Mouse (Mus musculus) embryonic facial prominence, embryonic 14.5 days (tissue): ENCODE measurements at regions not wholly inside any gene's neighbourhood (a gene's known extent, or its start where the extent isn't known, plus 50 kb on each side); places are given as distances from the start of the nearest gene placed in this dataset. TPM values are rescaled to one million over a fixed set of nuclear protein-coding genes. Genes with fewer than 3 reads are reported as not detected.
"Not testable (repeated sequence)": the region's sequence is repeated elsewhere in the genome, so short reads cannot be mapped to it uniquely, and the experiment has no call there.

Experiments
- ATAC-seq: fragments of 200-750 bp; cut with Nextera tagmentation; 2 replicates; pipeline ENCODE4 v1.8.0; 2017; ENCODE audit warnings: low read depth, moderate number of reproducible peaks, moderate TSS enrichment
- DNase-seq: peaks from one replicate; pipeline ENCODE4 v3.0.0-alpha.2; 2015; ENCODE audit warnings: low spot score
- H3K27ac ChIP-seq: fragments of 300-500 bp; sonication (generic); replicated peaks from 2 replicates; pipeline ENCODE4 v1.5.1; 2014; ENCODE audit warnings: low read depth, mild to moderate bottlenecking, low read length, moderate library complexity
- H3K27me3 ChIP-seq: fragments of 300-500 bp; sonication (generic); replicated peaks from 2 replicates; pipeline ENCODE4 v1.6.1; 2014; ENCODE audit warnings: low read length; ENCODE audit not compliant: control insufficient read depth, insufficient read depth
- H3K36me3 ChIP-seq: fragments of 300-500 bp; sonication (generic); 2 replicates; pipeline ENCODE4 v1.6.1; 2014; ENCODE audit warnings: low read length, mixed read lengths; ENCODE audit not compliant: control insufficient read depth, insufficient read depth
- H3K4me1 ChIP-seq: fragments of 300-500 bp; sonication (generic); 2 replicates; pipeline ENCODE4 v1.6.1; 2014; ENCODE audit warnings: antibody characterized with exemption, low read length; ENCODE audit not compliant: control insufficient read depth, insufficient read depth
- H3K4me2 ChIP-seq: fragments of 300-500 bp; sonication (generic); 2 replicates; pipeline ENCODE4 v1.6.1; 2014; ENCODE audit warnings: low read depth, mild to moderate bottlenecking, low read length, moderate library complexity, mixed read lengths
- H3K4me3 ChIP-seq: fragments of 300-500 bp; sonication (generic); 2 replicates; pipeline ENCODE4 v1.5.1; 2014; ENCODE audit warnings: low read depth, mild to moderate bottlenecking, low read length
- H3K9ac ChIP-seq: fragments of 300-500 bp; sonication (generic); 2 replicates; pipeline ENCODE4 v1.6.1; 2014; ENCODE audit warnings: low read depth, mild to moderate bottlenecking, low read length, moderate library complexity, mixed read lengths
- H3K9me3 ChIP-seq: fragments of 300-500 bp; sonication (generic); 2 replicates; pipeline ENCODE4 v1.6.1; 2016; ENCODE audit warnings: low read length; ENCODE audit not compliant: control insufficient read depth
- WGBS: fragments of 180-500 bp; shearing (Covaris S2); extraction: QIAGEN DNeasy Blood & Tissue Kit; methylation state at CpG from one replicate; pipeline ENCODE4 v1.1.7; 2014; 5-methylcytosine and 5-hydroxymethylcytosine counted together
- microRNA-seq: library from miRNA; unstranded; fragments of <30 nt; microRNA quantifications from one replicate; pipeline ENCODE4, GENCODE M21; 2016; ENCODE audit warnings: borderline number of aligned reads

DNA sequence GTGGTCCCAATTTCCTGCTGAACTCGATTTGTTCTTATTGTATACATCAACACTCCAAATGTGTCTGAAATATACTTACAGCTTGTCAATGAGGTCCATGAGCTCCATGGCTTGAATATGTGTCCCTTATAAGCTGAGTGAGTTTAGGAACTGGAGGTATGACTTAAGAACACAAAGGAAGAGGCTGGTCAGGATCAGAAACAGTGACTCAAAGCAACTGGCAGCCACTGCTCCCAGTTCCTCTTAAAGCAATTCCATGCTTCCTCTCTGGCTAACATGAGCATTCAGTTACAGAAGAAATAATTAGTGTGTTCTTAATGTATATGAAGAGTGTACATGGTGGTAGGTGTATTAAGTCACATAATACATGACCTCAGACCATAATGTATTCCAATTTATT lies 81.7 kb upstream of the Egfr start:
- ATAC-seq (no peak), DNase-seq (no peak)
- Histone ChIP-seq H3K27me3 (no peaks in the 10 kb centered on the region), H3K36me3 (no peaks in the 10 kb centered on the region), H3K4me2 (no peak overlapping the region), H3K9ac (no peak overlapping the region), H3K4me3 (no peak overlapping the region), H3K27ac (no peak overlapping the region), H3K9me3 (no peaks in the 10 kb centered on the region), H3K4me1 (no peaks in the 10 kb centered on the region)
- WGBS: 74% methylated on average over 1 of the region's 1 CpGs

DNA sequence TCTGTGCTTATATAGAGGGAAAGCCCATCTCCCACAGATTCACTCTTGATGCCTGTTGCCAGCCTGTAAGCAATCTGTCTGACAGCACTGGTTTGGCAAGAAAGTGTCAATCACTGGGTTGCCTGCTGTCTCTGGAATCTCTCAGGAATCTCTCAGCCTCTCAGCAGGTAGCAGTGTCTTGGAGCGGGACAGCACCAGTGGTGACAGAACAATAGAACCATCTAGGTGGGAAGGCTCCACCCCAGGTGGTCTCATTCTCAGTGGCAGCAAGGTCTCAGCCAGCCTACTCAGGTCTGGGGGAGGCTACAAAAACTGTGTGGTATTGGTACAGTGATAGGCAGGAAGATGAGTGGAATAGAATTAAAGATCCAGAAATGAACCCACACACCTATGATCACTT lies 76.1 kb upstream of the Egfr start:
- not testable (repeated sequence) for ATAC-seq, H3K4me2 ChIP-seq, H3K9ac ChIP-seq, DNase-seq, H3K9me3 ChIP-seq, H3K27ac ChIP-seq, H3K36me3 ChIP-seq, H3K27me3 ChIP-seq, H3K4me3 ChIP-seq, H3K4me1 ChIP-seq
- WGBS: 14% methylated on average over 1 of the region's 1 CpGs

DNA sequence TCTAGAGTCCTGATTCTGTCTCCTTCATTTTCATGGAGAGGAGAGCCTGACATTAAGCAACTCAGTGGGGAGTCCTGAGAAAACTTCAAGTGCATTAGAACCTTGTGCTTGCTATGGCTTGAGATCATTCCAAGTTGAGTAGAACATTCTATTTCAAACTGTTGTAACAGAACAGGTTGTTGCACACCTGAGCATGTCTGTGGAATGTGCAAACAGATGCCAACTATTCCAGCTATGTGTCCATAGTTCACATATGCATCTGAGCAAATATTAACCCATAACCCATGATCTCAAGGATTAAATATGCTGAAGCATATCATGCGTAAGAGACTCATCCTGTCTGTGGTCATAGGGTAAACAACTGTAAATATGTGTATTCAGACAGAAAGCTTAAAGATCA lies 68.5 kb upstream of the Egfr start:
- 77% methylated on average over 1 of the region's 1 CpGs for WGBS
- no peaks in the 10 kb centered on the region for H3K27me3 ChIP-seq
- H3K9ac ChIP-seq: no peak overlapping the region
- ATAC-seq (no peak), DNase-seq (peak; percentile 12)
- H3K4me3 ChIP-seq: no peak overlapping the region
- no peaks in the 10 kb centered on the region for H3K9me3 ChIP-seq
- H3K4me2 ChIP-seq: no peak overlapping the region
- no peak overlapping the region for H3K27ac ChIP-seq
- H3K4me1 ChIP-seq: no peaks in the 10 kb centered on the region
- no peaks in the 10 kb centered on the region for H3K36me3 ChIP-seq

DNA sequence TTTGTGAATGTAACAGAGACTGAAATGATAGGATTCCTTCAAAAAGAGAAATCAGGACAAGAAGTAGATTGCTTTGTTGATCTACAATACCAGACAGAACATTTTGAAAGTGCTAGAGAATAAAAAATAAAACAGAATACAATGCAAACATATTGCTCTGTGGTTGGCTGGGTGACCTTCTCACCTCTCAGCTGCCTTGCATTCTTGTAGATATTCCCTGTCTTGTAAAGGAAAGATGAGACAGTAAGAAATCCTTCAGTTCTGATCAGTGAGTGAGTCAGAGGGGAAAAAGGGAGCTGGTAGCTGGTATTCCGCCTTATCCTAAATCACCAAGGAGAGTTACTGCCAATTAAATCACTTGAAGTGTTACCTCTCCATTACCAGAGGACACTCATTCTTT lies 56.4 kb upstream of the Egfr start:
- no peaks in the 10 kb centered on the region for H3K9me3 ChIP-seq
- ATAC-seq: no peak

DNA sequence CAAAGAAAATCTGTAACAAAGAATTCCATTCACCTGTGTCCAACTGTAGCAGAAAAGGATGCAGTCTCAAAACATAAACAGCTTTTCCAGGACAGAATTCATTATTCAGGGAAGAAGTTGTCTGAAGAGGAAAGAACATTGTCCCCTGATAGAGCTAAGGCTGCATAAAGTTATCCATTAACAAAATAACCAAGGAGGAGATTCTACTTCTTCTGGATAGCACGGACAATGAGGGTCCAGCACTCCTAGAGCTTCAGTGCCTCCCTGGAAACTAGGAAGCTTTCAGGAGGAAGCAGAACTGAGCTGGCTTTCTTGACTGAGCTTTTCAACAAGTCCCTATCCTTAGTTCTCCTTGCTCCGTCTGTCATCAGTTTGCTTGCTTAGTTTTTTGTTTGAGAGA lies 55.2 kb upstream of the Egfr start:
- H3K36me3 ChIP-seq: no peaks in the 10 kb centered on the region
- H3K4me3 ChIP-seq: no peak overlapping the region
- no peak overlapping the region for H3K9ac ChIP-seq
- ATAC-seq (no peak), DNase-seq (no peak)
- H3K4me2 ChIP-seq: no peak overlapping the region
- no peaks in the 10 kb centered on the region for H3K4me1 ChIP-seq
- 57% methylated on average over 2 of the region's 2 CpGs for WGBS
- H3K27ac ChIP-seq: no peak overlapping the region
- H3K27me3 ChIP-seq: no peaks in the 10 kb centered on the region
- H3K9me3 ChIP-seq: no peaks in the 10 kb centered on the region

More for the DNA sequence above, 56.4 kb upstream of the Egfr start:
- Histone ChIP-seq H3K36me3 (no peaks in the 10 kb centered on the region), H3K27ac (no peak overlapping the region), H3K9ac (no peak overlapping the region), H3K27me3 (no peaks in the 10 kb centered on the region), H3K4me2 (no peak overlapping the region), H3K4me1 (no peaks in the 10 kb centered on the region), H3K4me3 (no peak overlapping the region)
- no peak for DNase-seq
- WGBS: 82% methylated on average over 1 of the region's 1 CpGs

DNA sequence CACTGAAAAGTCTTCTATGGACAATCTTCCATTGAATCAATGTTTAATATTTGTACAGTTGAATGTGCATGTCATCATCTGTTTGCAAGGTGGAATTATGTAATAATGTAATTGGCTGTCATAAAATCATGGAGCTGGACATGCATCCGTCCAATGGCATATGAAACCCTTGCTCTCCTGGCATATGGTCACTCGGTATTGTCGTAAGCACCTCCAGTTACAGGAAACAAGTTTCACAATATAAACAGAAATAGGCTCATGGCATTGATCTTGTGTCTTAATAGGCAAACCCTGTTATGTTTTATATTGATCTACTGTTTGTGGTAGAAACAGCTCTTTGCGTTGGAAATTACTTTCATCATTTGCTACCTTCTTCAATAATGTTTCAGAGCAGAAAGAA lies 50.2 kb upstream of the Egfr start:
- Histone ChIP-seq H3K4me2 (no peak overlapping the region), H3K9ac (no peak overlapping the region), H3K36me3 (no peaks in the 10 kb centered on the region), H3K27me3 (no peaks in the 10 kb centered on the region), H3K4me1 (no peaks in the 10 kb centered on the region), H3K9me3 (no peaks in the 10 kb centered on the region), H3K4me3 (no peak overlapping the region), H3K27ac (no peak overlapping the region)
- 84% methylated on average over 4 of the region's 4 CpGs for WGBS
- ATAC-seq: no peak
- no peak for DNase-seq

Small RNA genes in the stretch of these regions (microRNA-seq; reads per million reads assigned to microRNA genes)
- gene Gm24714: not detected
